Mouse (Mus musculus) lung, adult 2 months (tissue): ENCODE results near the gene Igflr1.

Source experiments
- CTCF ChIP-seq: fragments of 200-500 bp; IDR thresholded peaks from 2 replicates; pipeline ENCODE4 v1.5.1; 2011; ENCODE audit warnings: mild to moderate bottlenecking, low read length, control low read depth; ENCODE audit not compliant: insufficient read depth
- POLR2A ChIP-seq: fragments of 200-500 bp; IDR thresholded peaks from 2 replicates; pipeline ENCODE4 v1.6.1; 2011; ENCODE audit warnings: low read depth, mild to moderate bottlenecking, control low read depth, low read length, borderline replicate concordance; ENCODE audit errors: extremely low read depth

GRCm38 (mm10) chr7:30533941-30534632 lies 31.1 kb upstream of the Igflr1 start:
- TF ChIP-seq CTCF (no peak), POLR2A (no peak)
